Mouse (Mus musculus) lung, postnatal 0 days (tissue): ENCODE measurements around the gene Olfr1344.

ENCODE experiments used
- CTCF ChIP-seq: IDR thresholded peaks from 2 replicates; pipeline ENCODE4 v1.5.1; 2016; ENCODE audit warnings: antibody characterized with exemption, mild to moderate bottlenecking
- EP300 ChIP-seq: IDR thresholded peaks from 2 replicates; pipeline ENCODE4 v1.6.1; 2016; ENCODE audit warnings: antibody characterized with exemption, mild to moderate bottlenecking, control low read depth

GRCm38 (mm10) chr7:6414626-6415441 lies 23.7 kb upstream of the Olfr1344 start:
- no peak for TF ChIP-seq CTCF
- no peak for TF ChIP-seq EP300
